Mouse (Mus musculus) urinary bladder, postnatal 36 days (tissue): ENCODE data around the gene Lix1l.
"Not testable (repeated sequence)": the region's sequence is repeated elsewhere in the genome, so short reads cannot be mapped to it uniquely, and the experiment has no call there.

Experiments used
- DNase-seq, 2 experiments: peaks; one replicate each; pipeline ENCODE4 v3.0.0; 2022; ENCODE audit warnings: low spot score in 2 of 2, mixed read lengths in 1 of 2

The Lix1l gene

GRCm38 (mm10) chr3:96629729-96630600, 29.0 kb downstream of the Lix1l start, which contains the start of gene Rbm8a:
Rbm8a (plus strand) TSS chr3:96629933.
- DNase-seq: peak; percentile 94 to 95

GRCm38 (mm10) chr3:96632058-96632457, 31.1 kb downstream of the Lix1l start:
- DNase-seq: no peak

- no peak for DNase-seq
These were observed 33.1 kb downstream of the Lix1l start for GRCm38 (mm10) chr3:96634015-96634414.

GRCm38 (mm10) chr3:96634928-96635879, 34.3 kb downstream of the Lix1l start, which contains the start of the genes Pex11b and Gm42957:
Pex11b (plus strand) TSS chr3:96635376.
Gm42957 (plus strand) TSS chr3:96635474.
- DNase-seq: peak; percentile 87 to 89

- DNase-seq: no peak
These were observed 35.0 kb downstream of the Lix1l start for GRCm38 (mm10) chr3:96635906-96636305.

- DNase-seq: no peak
These were observed 35.5 kb downstream of the Lix1l start for GRCm38 (mm10) chr3:96636448-96636847.

GRCm38 (mm10) chr3:96639219-96639618, 38.3 kb downstream of the Lix1l start:
- DNase-seq: peak in 1 of 2 experiments; percentile 49

- peak in 1 of 2 experiments; percentile 26 for DNase-seq
These were observed 44.2 kb downstream of the Lix1l start, which contains the start of gene Itga10 for GRCm38 (mm10) chr3:96645018-96645649. Itga10 (plus strand) TSS chr3:96645584.

GRCm38 (mm10) chr3:96647365-96647764, 46.4 kb downstream of the Lix1l start:
- DNase-seq: no peak

- DNase-seq: no peak
These were observed 60.0 kb downstream of the Lix1l start for GRCm38 (mm10) chr3:96660901-96661300.

- DNase-seq: no peak
These were observed 61.9 kb downstream of the Lix1l start for GRCm38 (mm10) chr3:96662731-96663316.

- DNase-seq: peak; percentile 76 to 79
These were observed 62.7 kb downstream of the Lix1l start for GRCm38 (mm10) chr3:96663432-96664239.

- DNase-seq: not testable (repeated sequence)
These were observed 64.9 kb downstream of the Lix1l start for GRCm38 (mm10) chr3:96665732-96666363.

GRCm38 (mm10) chr3:96666916-96667315, 66.0 kb downstream of the Lix1l start:
- no peak for DNase-seq

GRCm38 (mm10) chr3:96667316-96667715, 66.4 kb downstream of the Lix1l start:
- no peak for DNase-seq

GRCm38 (mm10) chr3:96668424-96669067, 67.6 kb downstream of the Lix1l start:
- DNase-seq: no peak

- peak; percentile 67 to 83 for DNase-seq
These were observed 68.9 kb downstream of the Lix1l start, which contains the start of gene Ankrd35 for GRCm38 (mm10) chr3:96669727-96670468. Ankrd35 (plus strand) TSS chr3:96670131.

- DNase-seq: no peak
These were observed 70.6 kb downstream of the Lix1l start for GRCm38 (mm10) chr3:96671519-96671918.
